Mouse (Mus musculus) adipocyte (in vitro differentiated cells): ENCODE results near the gene Vmn1r35.
"Not testable (repeated sequence)": the region's sequence is repeated elsewhere in the genome, so short reads cannot be mapped to it uniquely, and the experiment has no call there.

Source experiments
- DNase-seq: peaks from one replicate; pipeline ENCODE4 v3.0.0-alpha.2; 2016; ENCODE audit warnings: low spot score

Gene Vmn1r35

DNA sequence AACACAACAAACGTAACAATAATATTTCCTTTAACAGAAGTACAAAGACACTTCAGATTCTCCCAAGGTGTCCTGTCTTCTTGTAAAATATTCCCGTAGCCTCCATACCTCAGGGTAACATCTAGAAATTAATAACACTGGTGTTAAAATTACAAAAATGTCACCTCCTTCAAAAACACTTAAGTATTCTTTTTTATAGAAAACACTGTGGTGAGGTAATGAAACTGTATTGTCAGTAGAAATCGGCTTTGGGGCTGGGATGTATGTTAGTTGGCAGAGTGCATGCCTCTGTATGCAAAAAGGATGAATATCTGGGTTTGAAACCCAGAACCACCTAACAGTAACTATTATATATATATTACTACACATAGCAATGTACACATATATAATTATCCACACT, at the start of gene Vmn1r35:
Vmn1r35 (minus strand) TSS at position 101 of the 400 bp plus-strand sequence.
- no peak for DNase-seq

DNA sequence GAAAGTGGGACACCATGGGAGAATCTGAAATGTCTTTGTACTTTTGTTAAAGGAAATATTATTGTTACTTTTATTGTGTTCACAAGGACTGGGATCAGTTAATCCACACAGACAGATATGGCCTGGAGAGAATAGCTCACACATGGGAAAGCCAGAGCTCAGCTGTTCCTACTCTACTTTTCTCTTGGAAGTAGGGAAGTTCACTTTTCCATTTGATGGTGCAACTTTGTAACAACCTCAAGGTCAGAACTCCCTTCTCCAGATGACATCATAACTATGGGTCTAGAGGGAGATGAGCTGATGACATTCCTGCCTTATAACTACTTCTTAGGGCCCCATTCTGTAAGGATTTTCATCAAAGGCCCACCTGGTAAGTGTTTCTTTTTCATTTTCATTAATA, 43.4 kb upstream of the Vmn1r35 start, which contains the start of gene Vmn1r37:
Vmn1r37 (plus strand) TSS at position 301 of the 400 bp plus-strand sequence.
- DNase-seq = not testable (repeated sequence)

GRCm38 (mm10) chr6:66719068-66719467, 33.4 kb upstream of the Vmn1r35 start, which contains the start of gene Vmn1r36:
Gene Vmn1r36 (minus strand): TSS chr6:66719168.
- not testable (repeated sequence) for DNase-seq

DNA sequence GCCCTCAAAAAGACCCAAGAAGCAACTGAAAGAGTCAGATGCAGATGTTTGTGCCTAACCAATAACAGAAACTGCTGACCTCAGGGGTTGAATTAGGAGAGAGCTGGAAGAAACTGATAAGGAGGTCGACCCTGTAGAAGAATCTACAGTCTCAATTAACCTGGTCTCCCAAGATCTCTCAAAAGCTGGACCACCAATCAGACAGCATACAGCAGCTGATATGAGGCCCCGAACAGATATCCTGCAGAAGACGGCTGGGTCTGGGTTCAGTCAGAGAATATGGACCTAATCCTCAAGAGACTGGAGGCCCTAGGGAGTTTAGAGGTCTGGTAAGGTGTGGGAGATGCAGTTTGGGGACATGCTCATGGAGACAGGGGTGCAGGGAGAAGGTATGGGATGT, 28.1 kb upstream of the Vmn1r35 start:
- no peak for DNase-seq

GRCm38 (mm10) chr6:66708901-66709300, 23.2 kb upstream of the Vmn1r35 start:
- DNase-seq = no peak

DNA sequence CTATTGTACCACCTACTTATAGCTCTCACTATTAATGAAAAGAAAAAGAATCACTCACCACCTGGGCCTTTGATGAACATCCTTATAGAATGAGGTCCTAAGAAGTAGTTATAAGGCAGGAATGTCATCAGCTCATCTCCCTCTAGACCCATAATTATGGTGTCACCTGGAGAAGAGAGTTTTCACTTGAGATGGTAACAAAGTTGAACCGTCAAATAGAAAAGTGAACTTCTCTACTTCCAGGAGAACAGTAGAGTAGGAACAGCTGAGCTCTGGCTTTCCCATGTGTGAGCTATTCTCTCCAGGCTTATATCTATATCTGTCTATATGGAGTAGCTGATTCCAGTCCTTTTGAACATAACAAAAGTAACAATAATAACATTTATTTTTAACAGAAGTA, 41.9 kb downstream of the Vmn1r35 start, which contains the start of gene Vmn1r34:
Vmn1r34 (minus strand) TSS at position 101 of the 400 bp plus-strand sequence.
- DNase-seq = no peak
